Mouse (Mus musculus) heart, adult 18-20 months (tissue): Measurements from ENCODE around the gene Nkd2. TPM values are rescaled to one million over a fixed set of nuclear protein-coding genes. Genes with fewer than 3 reads are reported as not detected.
A peak's percentile ranks its signal among the peaks of the same experiment; 100 is the strongest.

Experiments used
- DNase-seq, 2 experiments: peaks; one replicate each; pipeline ENCODE4 v3.0.0; 2021 to 2022; ENCODE audit warnings: mixed read lengths in 1 of 2
- long read RNA-seq, 2 experiments: library from polyadenylated mRNA; stranded (forward); transcript quantifications; one replicate each; pipeline ENCODE4 v2.0.0; 2021
- total RNA-seq, 2 experiments: library from RNA; stranded (reverse); gene quantifications; 2 replicates each; pipeline ENCODE4 v1.2.3; 2021

Gene Nkd2
- 1 to 10 TPM; 1.2 TPM for total RNA-seq
- long read RNA-seq, experiment 1 = 0 reads
- long read RNA-seq, experiment 2, full-length matches to known transcripts = 1 of 1 reads
- long read RNA-seq, experiment 2, partial matches to known transcripts = 0 of 1 reads
- long read RNA-seq, experiment 2, other reads (novel, unspliced or antisense) = 0 of 1 reads

GRCm38 (mm10) chr13:73847465-73847836 lies at the start of gene Nkd2:
Gene Nkd2 (minus strand): TSS chr13:73847631.
- DNase-seq = peak; percentile 82 to 90

GRCm38 (mm10) chr13:73892493-73893178 lies 45.2 kb upstream of the Nkd2 start:
- DNase-seq = peak; percentile 11 to 36

- peak; percentile 88 to 91 for DNase-seq
Measured at GRCm38 (mm10) chr13:73887415-73887874, 40.0 kb upstream of the Nkd2 start.

GRCm38 (mm10) chr13:73886601-73887000 lies 39.2 kb upstream of the Nkd2 start:
- DNase-seq = no peak

- DNase-seq = peak; percentile 33 to 60
Measured at GRCm38 (mm10) chr13:73886066-73886465, 38.6 kb upstream of the Nkd2 start.

GRCm38 (mm10) chr13:73885656-73886055 lies 38.2 kb upstream of the Nkd2 start:
- DNase-seq = peak; percentile 22 to 38

- DNase-seq = peak; percentile 60 to 67
Measured at GRCm38 (mm10) chr13:73881347-73881746, 33.9 kb upstream of the Nkd2 start.

- DNase-seq = peak; percentile 17 to 62
Measured at GRCm38 (mm10) chr13:73879824-73880223, 32.4 kb upstream of the Nkd2 start.

- DNase-seq = no peak
Measured at GRCm38 (mm10) chr13:73872159-73872558, 24.7 kb upstream of the Nkd2 start.

- DNase-seq = peak; percentile 6 to 30
Measured at GRCm38 (mm10) chr13:73846589-73847464, 604 bp downstream of the Nkd2 start.

- DNase-seq = no peak
Measured at GRCm38 (mm10) chr13:73842696-73843095, 4.7 kb downstream of the Nkd2 start.

GRCm38 (mm10) chr13:73839740-73840139 lies 7.7 kb downstream of the Nkd2 start:
- no peak for DNase-seq

GRCm38 (mm10) chr13:73839137-73839548 lies 8.3 kb downstream of the Nkd2 start:
- DNase-seq = no peak

GRCm38 (mm10) chr13:73837708-73838107 lies 9.7 kb downstream of the Nkd2 start:
- no peak for DNase-seq

- DNase-seq = peak; percentile 20 to 22
Measured at GRCm38 (mm10) chr13:73836491-73836890, 10.9 kb downstream of the Nkd2 start.

- DNase-seq = no peak
Measured at GRCm38 (mm10) chr13:73835791-73836190, 11.6 kb downstream of the Nkd2 start.

- DNase-seq = no peak
Measured at GRCm38 (mm10) chr13:73833809-73834208, 13.6 kb downstream of the Nkd2 start.

GRCm38 (mm10) chr13:73831486-73831885 lies 15.9 kb downstream of the Nkd2 start:
- peak; percentile 38 to 87 for DNase-seq

GRCm38 (mm10) chr13:73827243-73827642 lies 20.2 kb downstream of the Nkd2 start:
- DNase-seq = no peak

- no peak for DNase-seq
Measured at GRCm38 (mm10) chr13:73823711-73824110, 23.7 kb downstream of the Nkd2 start.

GRCm38 (mm10) chr13:73822187-73822800 lies 25.1 kb downstream of the Nkd2 start:
- peak; percentile 72 to 88 for DNase-seq

GRCm38 (mm10) chr13:73821251-73821650 lies 26.2 kb downstream of the Nkd2 start:
- no peak for DNase-seq
